Mouse (Mus musculus): ENCODE results near the gene Adamts13. TPM values are rescaled to one million over a fixed set of nuclear protein-coding genes. Genes with fewer than 3 reads are reported as not detected.

Adamts13 gene
- polyA plus RNA-seq, 1 experiment, result not detected

DNA sequence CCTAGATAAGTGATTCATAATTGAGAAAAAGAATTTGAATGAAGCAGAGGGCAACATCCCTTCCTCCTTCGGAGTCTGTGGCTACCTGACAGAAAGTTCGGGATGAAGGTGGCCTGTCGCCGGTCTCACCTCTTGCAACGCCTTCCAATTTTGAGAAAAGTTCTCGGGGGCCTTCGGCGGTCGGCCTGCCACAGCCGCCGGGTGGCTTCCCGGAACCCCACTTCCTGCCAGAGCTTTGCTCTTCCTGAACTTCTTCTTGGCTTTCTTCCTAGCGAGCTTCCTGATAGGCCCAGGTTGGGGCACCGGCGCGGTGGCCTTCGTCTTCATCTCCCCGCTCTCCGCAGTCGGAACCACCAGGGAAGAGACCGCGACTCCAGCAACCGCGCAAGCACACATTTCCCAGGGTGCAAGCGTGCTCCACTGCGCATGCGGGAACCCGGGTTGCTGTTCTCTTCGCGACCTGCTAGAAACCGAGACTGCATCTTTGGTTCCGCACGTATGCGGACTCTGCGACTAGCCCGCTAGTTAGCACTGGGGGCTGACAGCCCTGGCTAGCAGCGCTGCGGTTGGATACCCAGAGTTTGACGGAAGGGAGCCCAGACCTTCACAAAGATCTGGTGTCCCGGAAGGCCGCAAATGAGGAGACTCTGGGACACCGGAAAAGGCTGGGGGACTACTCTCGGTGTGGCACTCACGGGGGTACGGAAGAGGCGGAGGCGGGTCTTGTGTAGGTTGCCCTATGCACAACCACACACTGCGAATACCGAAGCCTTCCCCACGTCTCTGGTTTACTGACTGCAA is 9.1 kb upstream of the Adamts13 start, which contains the start of gene Rexo4:
TSS of gene Rexo4 (minus strand) at position 464 of the 801 bp plus-strand sequence.
- peak within 1 kb of the TSS; percentile 83 for H3K4me3 ChIP-seq (ENCODE audit: insufficient read depth, low read depth, low read length)
- WGBS, result under 1% methylated on average over 50 of the region's 50 CpGs
- no peak for TF ChIP-seq CTCF (IDR thresholded peaks at IDR 0.05; ENCODE audit: insufficient read depth, low read depth, low read length)
- peak; percentile 50 for TF ChIP-seq POLR2A (IDR thresholded peaks at IDR 0.05; ENCODE audit: insufficient read depth, low read depth, low read length)
- H3K4me1 ChIP-seq (ENCODE audit: control insufficient read depth, insufficient read depth, low read length), result peaks cover 10% of the 10 kb centered on the region; the same call in 1 of the 2 replicates
- H3K27ac ChIP-seq (ENCODE audit: insufficient read depth, low read depth, low read length), result peak within 1 kb of the TSS; percentile 87

DNA sequence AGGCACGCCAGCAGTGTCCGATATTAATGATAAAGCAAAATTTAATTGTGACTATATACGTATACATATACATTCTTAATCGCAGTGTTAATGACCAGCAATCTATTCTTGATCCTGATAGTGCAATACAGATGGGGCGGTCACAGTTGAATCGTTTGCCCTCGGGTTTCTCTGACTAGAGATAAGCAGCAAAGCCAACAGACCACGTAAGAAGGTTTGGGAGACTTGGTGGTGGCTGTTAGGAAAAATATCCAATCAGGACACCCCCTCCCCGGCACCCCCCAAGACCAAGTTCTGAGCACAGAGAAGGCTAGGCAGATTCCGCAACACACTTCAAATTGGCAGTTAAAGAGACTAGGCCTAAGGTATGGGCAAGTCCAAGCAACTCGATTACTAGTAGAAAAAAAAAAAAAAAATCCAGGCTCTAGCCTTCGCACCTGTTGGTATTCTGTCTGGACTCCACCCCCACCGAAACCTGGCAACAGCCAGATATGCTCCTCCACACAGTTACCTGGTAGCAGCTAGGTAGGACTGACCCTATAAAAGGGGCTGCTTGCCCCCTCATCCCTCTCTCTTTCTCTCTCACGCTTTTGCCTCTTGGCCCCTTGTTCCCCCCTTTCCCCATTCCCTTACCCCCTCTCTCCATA is 8.4 kb upstream of the Adamts13 start:
- 16% methylated on average over 13 of the region's 14 CpGs for WGBS
- TF ChIP-seq POLR2A (IDR thresholded peaks at IDR 0.05; ENCODE audit: insufficient read depth, low read depth, low read length) (no peak), CTCF (IDR thresholded peaks at IDR 0.05; ENCODE audit: insufficient read depth, low read depth, low read length) (no peak)
- Histone ChIP-seq H3K27ac (ENCODE audit: insufficient read depth, low read depth, low read length) (peak overlapping the region; percentile 87), H3K4me3 (ENCODE audit: insufficient read depth, low read depth, low read length) (peak overlapping the region; percentile 83), H3K4me1 (ENCODE audit: control insufficient read depth, insufficient read depth, low read length) (peaks cover 10% of the 10 kb centered on the region; the same call in 1 of the 2 replicates)

DNA sequence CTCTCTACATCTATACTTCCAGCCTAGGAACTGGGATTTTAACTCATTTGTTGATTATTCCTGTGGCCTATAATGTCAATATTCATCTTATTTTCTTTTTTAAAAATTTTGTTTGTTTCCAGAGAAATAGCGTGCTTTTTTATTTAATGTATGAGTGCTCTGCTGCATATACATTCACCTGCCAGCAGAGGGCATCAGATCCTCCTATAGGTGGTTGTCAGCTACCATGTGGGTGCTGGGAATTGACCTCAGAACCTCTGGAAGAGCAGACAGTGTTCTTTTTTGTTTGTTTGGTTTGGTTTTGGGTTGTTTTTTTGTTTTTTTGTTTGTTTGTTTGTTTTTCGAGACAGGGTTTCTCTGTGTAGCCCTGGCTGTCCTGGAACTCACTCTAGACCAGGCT is 6.0 kb upstream of the Adamts13 start:
- TF ChIP-seq POLR2A (IDR thresholded peaks at IDR 0.05; ENCODE audit: insufficient read depth, low read depth, low read length) (no peak), CTCF (IDR thresholded peaks at IDR 0.05; ENCODE audit: insufficient read depth, low read depth, low read length) (no peak)
- Histone ChIP-seq H3K4me1 (ENCODE audit: control insufficient read depth, insufficient read depth, low read length) (peaks cover 6% of the 10 kb centered on the region; the same call in 1 of the 2 replicates), H3K4me3 (ENCODE audit: insufficient read depth, low read depth, low read length) (no peak overlapping the region), H3K27ac (ENCODE audit: insufficient read depth, low read depth, low read length) (no peak overlapping the region)
- WGBS, result 76% methylated on average over 2 of the region's 2 CpGs

GRCm38 (mm10) chr2:26973960-26974359 is 744 bp downstream of the Adamts13 start:
- TF ChIP-seq POLR2A (IDR thresholded peaks at IDR 0.05; ENCODE audit: insufficient read depth, low read depth, low read length) (no peak), CTCF (IDR thresholded peaks at IDR 0.05; ENCODE audit: insufficient read depth, low read depth, low read length) (no peak)
- WGBS, result 43% methylated on average over 4 of the region's 4 CpGs
- no peak overlapping the region for H3K4me3 ChIP-seq (ENCODE audit: insufficient read depth, low read depth, low read length)

DNA sequence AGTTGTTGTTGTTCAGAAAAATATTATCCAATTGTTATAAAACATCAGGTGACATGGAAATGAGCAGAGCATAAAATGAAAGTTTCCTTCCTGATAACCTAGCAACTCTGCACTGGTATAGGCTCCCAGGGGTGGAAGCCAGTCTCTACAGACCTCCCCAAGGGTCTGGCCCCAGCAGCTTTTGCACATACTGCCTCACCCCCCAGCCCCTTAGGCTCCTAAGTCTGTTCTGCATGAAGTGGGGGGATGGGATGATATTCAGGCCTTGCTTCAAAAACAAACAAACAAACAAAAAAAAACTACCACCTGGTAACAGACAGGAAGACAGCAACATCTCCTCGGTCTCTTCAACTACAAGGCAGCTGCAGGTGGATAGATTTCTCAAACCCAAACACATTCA is 7.1 kb downstream of the Adamts13 start:
- H3K4me3 ChIP-seq (ENCODE audit: insufficient read depth, low read depth, low read length), result no peak overlapping the region
- 88% methylated on average over 1 of the region's 1 CpGs for WGBS

More at GRCm38 (mm10) chr2:26973960-26974359, 744 bp downstream of the Adamts13 start:
- no peaks in the 10 kb centered on the region for H3K4me1 ChIP-seq (ENCODE audit: control insufficient read depth, insufficient read depth, low read length)
- no peak overlapping the region for H3K27ac ChIP-seq (ENCODE audit: insufficient read depth, low read depth, low read length)

DNA sequence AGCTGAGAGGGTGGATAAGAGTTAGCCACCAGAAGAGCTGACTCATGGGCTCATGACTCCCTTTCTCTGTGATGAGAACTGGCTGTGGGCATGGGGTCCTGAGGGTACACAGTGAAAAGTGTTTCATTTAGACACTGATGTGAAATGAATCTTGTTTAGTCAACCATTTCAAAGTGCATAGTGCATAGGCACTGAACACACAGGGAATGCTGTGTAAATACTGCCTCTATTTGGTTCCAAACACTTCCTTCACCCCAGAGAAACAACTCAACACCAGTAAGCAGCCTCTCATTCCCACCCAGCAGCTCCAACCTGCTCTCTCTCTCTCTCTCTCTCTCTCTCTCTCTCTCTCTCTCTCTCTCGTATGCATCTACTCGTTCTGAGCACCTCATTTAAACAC is 11.0 kb downstream of the Adamts13 start:
- WGBS, result 67% methylated on average over 2 of the region's 2 CpGs
- no peak overlapping the region for H3K4me3 ChIP-seq (ENCODE audit: insufficient read depth, low read depth, low read length)
- no peak overlapping the region for H3K27ac ChIP-seq (ENCODE audit: insufficient read depth, low read depth, low read length)
- TF ChIP-seq POLR2A (IDR thresholded peaks at IDR 0.05; ENCODE audit: insufficient read depth, low read depth, low read length), result no peak
- TF ChIP-seq CTCF (IDR thresholded peaks at IDR 0.05; ENCODE audit: insufficient read depth, low read depth, low read length), result no peak
- H3K4me1 ChIP-seq (ENCODE audit: control insufficient read depth, insufficient read depth, low read length), result no peaks in the 10 kb centered on the region

More for the DNA sequence above, 7.1 kb downstream of the Adamts13 start:
- TF ChIP-seq CTCF (IDR thresholded peaks at IDR 0.05; ENCODE audit: insufficient read depth, low read depth, low read length) (no peak), POLR2A (IDR thresholded peaks at IDR 0.05; ENCODE audit: insufficient read depth, low read depth, low read length) (no peak)
- no peaks in the 10 kb centered on the region for H3K4me1 ChIP-seq (ENCODE audit: control insufficient read depth, insufficient read depth, low read length)
- H3K27ac ChIP-seq (ENCODE audit: insufficient read depth, low read depth, low read length), result no peak overlapping the region

GRCm38 (mm10) chr2:26984640-26985039 is 11.4 kb downstream of the Adamts13 start:
- no peak overlapping the region for H3K4me3 ChIP-seq (ENCODE audit: insufficient read depth, low read depth, low read length)
- WGBS, result 85% methylated on average over 5 of the region's 5 CpGs
- H3K27ac ChIP-seq (ENCODE audit: insufficient read depth, low read depth, low read length), result no peak overlapping the region
- H3K4me1 ChIP-seq (ENCODE audit: control insufficient read depth, insufficient read depth, low read length), result no peaks in the 10 kb centered on the region
- TF ChIP-seq CTCF (IDR thresholded peaks at IDR 0.05; ENCODE audit: insufficient read depth, low read depth, low read length) (no peak), POLR2A (IDR thresholded peaks at IDR 0.05; ENCODE audit: insufficient read depth, low read depth, low read length) (no peak)

- Histone ChIP-seq H3K4me3 (ENCODE audit: insufficient read depth, low read depth, low read length) (no peak overlapping the region), H3K4me1 (ENCODE audit: control insufficient read depth, insufficient read depth, low read length) (no peaks in the 10 kb centered on the region), H3K27ac (ENCODE audit: insufficient read depth, low read depth, low read length) (no peak overlapping the region)
- TF ChIP-seq POLR2A (IDR thresholded peaks at IDR 0.05; ENCODE audit: insufficient read depth, low read depth, low read length) (no peak), CTCF (IDR thresholded peaks at IDR 0.05; ENCODE audit: insufficient read depth, low read depth, low read length) (no peak)
- WGBS, result 84% methylated on average over 3 of the region's 3 CpGs
Observed at GRCm38 (mm10) chr2:26993936-26994335, 20.7 kb downstream of the Adamts13 start.

DNA sequence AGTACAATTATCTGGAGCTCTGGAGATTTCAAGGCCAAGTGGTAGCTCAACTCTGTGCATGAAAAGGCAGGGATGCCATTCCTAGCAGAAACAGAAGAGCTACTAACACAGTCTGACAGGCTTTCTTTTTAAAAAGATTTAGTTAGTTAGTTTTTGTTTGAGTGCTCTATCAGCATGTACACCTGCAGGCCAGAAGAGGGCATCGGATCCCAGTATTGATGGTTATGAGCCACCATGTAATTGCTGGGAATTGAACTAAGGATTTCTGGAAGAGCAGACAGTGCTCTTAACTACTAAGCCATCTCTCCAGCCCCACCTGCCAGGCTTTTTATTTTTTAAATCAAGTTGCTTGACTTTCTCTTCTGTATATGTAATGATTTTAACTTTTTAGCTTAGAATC is 24.3 kb downstream of the Adamts13 start:
- Histone ChIP-seq H3K27ac (ENCODE audit: insufficient read depth, low read depth, low read length) (no peak overlapping the region), H3K4me3 (ENCODE audit: insufficient read depth, low read depth, low read length) (no peak overlapping the region), H3K4me1 (ENCODE audit: control insufficient read depth, insufficient read depth, low read length) (no peaks in the 10 kb centered on the region)
- TF ChIP-seq CTCF (IDR thresholded peaks at IDR 0.05; ENCODE audit: insufficient read depth, low read depth, low read length) (no peak), POLR2A (IDR thresholded peaks at IDR 0.05; ENCODE audit: insufficient read depth, low read depth, low read length) (no peak)
- 80% methylated on average over 1 of the region's 1 CpGs for WGBS

All from olfactory bulb, adult 2 months (tissue).